In genomic region chr12:98896761-98897160, GRCm38 (mm10) we compare ENCODE assay signal across 27 mouse cellular contexts.
"Had no signal": no experiment of that assay in that cellular context is flagged by ENCODE, and none has a peak within 500 bp of the region (broad histone marks: within the 10 kb centered on the region; RNA-seq: fewer than 3 reads in every experiment).

No protein-coding gene starts in this region.

- H3K27ac ChIP-seq: gastrocnemius, adult 2 months; heart, embryonic 10.5 days; hindbrain, embryonic 10.5 days; hindbrain, embryonic 12.5 days; hindbrain, embryonic 14.5 days; hindbrain, postnatal 0 days; kidney, embryonic 15.5 days; kidney, postnatal 0 days; limb, embryonic 13.5 days; limb, embryonic 15.5 days; liver, embryonic 13.5 days; liver, embryonic 15.5 days had no signal

- DNase-seq: gastrocnemius, adult 2 months; gastrocnemius, postnatal 10 days; gastrocnemius, postnatal 25 days; heart, postnatal 10 days; heart, postnatal 4 days; kidney, adult 11 months; kidney, adult 2 months; kidney, adult 9 months; kidney, postnatal 14 days; kidney, postnatal 36 days; layer of hippocampus, adult 9-11 months; layer of hippocampus, postnatal 36 days; left cerebral cortex, postnatal 4 days; liver, embryonic 13.5 days; liver, postnatal 0 days had no signal

- H3K36me3 ChIP-seq: heart, embryonic 10.5 days; heart, embryonic 12.5 days; hindbrain, embryonic 10.5 days; hindbrain, embryonic 12.5 days; kidney, embryonic 15.5 days; limb, embryonic 13.5 days; limb, embryonic 15.5 days; liver, embryonic 13.5 days; liver, embryonic 15.5 days had no signal

- H3K9ac ChIP-seq: heart, embryonic 12.5 days; hindbrain, embryonic 12.5 days; hindbrain, embryonic 14.5 days; kidney, embryonic 15.5 days; limb, embryonic 13.5 days; limb, embryonic 15.5 days; liver, embryonic 13.5 days; liver, embryonic 15.5 days; liver, postnatal 0 days had no signal

- H3K27me3 ChIP-seq: hindbrain, embryonic 12.5 days had no signal

- H3K4me3 ChIP-seq: gastrocnemius, adult 2 months; heart, embryonic 10.5 days; heart, embryonic 12.5 days; hindbrain, embryonic 10.5 days; hindbrain, embryonic 12.5 days; kidney, embryonic 15.5 days; limb, embryonic 13.5 days; limb, embryonic 15.5 days; liver, embryonic 13.5 days; liver, embryonic 15.5 days had no signal

- ATAC-seq: hindbrain, postnatal 0 days; intestine, embryonic 16.5 days; liver, postnatal 0 days had no signal

- H3K4me1 ChIP-seq: heart, embryonic 10.5 days; heart, embryonic 12.5 days had no signal
